Mouse (Mus musculus) lung, embryonic 15.5 days (tissue): ENCODE results near the gene Rnf41. TPM values are rescaled to one million over a fixed set of nuclear protein-coding genes. Genes with fewer than 3 reads are reported as not detected.
A peak's percentile ranks its signal among the peaks of the same experiment; 100 is the strongest.

Experiments used
- ATAC-seq: fragments of 200-750 bp; cut with Nextera tagmentation; 2 replicates; pipeline ENCODE4 v1.8.0; 2017; ENCODE audit warnings: moderate number of reproducible peaks, borderline replicate concordance; ENCODE audit not compliant: low FRiP score, low TSS enrichment; ENCODE audit errors: extremely low read depth
- H3K27ac ChIP-seq: fragments of 300-500 bp; sonication (generic); 2 replicates; pipeline ENCODE4 v1.5.1; 2015; ENCODE audit warnings: moderate library complexity, mild to moderate bottlenecking, inconsistent platforms
- H3K27me3 ChIP-seq: fragments of 300-500 bp; sonication (generic); 2 replicates; pipeline ENCODE4 v1.6.1; 2015; ENCODE audit warnings: inconsistent platforms
- H3K36me3 ChIP-seq: fragments of 300-500 bp; sonication (generic); 2 replicates; pipeline ENCODE4 v1.6.1; 2015; ENCODE audit warnings: inconsistent platforms
- H3K4me1 ChIP-seq: fragments of 300-500 bp; sonication (generic); 2 replicates; pipeline ENCODE4 v1.6.1; 2015; ENCODE audit warnings: inconsistent platforms
- H3K4me2 ChIP-seq: fragments of 300-500 bp; sonication (generic); 2 replicates; pipeline ENCODE4 v1.6.1; 2015; ENCODE audit warnings: inconsistent platforms, mild to moderate bottlenecking, moderate library complexity
- H3K4me3 ChIP-seq: fragments of 300-500 bp; sonication (generic); 2 replicates; pipeline ENCODE4 v1.5.1; 2015; ENCODE audit warnings: mild to moderate bottlenecking, inconsistent platforms
- H3K9ac ChIP-seq: fragments of 300-500 bp; sonication (generic); 2 replicates; pipeline ENCODE4 v1.6.1; 2015; ENCODE audit warnings: inconsistent platforms
- H3K9me3 ChIP-seq: fragments of 300-500 bp; sonication (generic); 2 replicates; pipeline ENCODE4 v1.6.1; 2016; ENCODE audit warnings: inconsistent platforms
- WGBS: fragments of 180-500 bp; shearing (Covaris S2); methylation state at CpG from one replicate; pipeline ENCODE4 v1.1.7; 2015; 5-methylcytosine and 5-hydroxymethylcytosine counted together
- polyA plus RNA-seq: library from polyadenylated mRNA; unstranded; fragments of >200 nt; fragmentation: Nextera tagmentation; extraction: Ambion mirVana; gene quantifications from 2 replicates; pipeline ENCODE4 v1.2.1, GENCODE M21; 2015

Rnf41 gene
- polyA plus RNA-seq, 1 experiment from 2014 or later = 42.1 TPM

- ATAC-seq = peak; percentile 71
- WGBS = under 1% methylated on average over 29 of the region's 29 CpGs
- H3K4me1 ChIP-seq = peaks cover 14% of the 10 kb centered on the region
- H3K36me3 ChIP-seq = peaks cover 19% of the 10 kb centered on the region
- peak overlapping the region; percentile 96 for H3K9ac ChIP-seq
- H3K27me3 ChIP-seq = no peaks in the 10 kb centered on the region
- peak overlapping the region; percentile 97 for H3K27ac ChIP-seq
- peak overlapping the region; percentile 78 for H3K4me3 ChIP-seq
- peak overlapping the region; percentile 62 for H3K4me2 ChIP-seq
- no peaks in the 10 kb centered on the region for H3K9me3 ChIP-seq
Measured at GRCm38 (mm10) chr10:128458348-128458718, 46.9 kb downstream of the Rnf41 start.

DNA sequence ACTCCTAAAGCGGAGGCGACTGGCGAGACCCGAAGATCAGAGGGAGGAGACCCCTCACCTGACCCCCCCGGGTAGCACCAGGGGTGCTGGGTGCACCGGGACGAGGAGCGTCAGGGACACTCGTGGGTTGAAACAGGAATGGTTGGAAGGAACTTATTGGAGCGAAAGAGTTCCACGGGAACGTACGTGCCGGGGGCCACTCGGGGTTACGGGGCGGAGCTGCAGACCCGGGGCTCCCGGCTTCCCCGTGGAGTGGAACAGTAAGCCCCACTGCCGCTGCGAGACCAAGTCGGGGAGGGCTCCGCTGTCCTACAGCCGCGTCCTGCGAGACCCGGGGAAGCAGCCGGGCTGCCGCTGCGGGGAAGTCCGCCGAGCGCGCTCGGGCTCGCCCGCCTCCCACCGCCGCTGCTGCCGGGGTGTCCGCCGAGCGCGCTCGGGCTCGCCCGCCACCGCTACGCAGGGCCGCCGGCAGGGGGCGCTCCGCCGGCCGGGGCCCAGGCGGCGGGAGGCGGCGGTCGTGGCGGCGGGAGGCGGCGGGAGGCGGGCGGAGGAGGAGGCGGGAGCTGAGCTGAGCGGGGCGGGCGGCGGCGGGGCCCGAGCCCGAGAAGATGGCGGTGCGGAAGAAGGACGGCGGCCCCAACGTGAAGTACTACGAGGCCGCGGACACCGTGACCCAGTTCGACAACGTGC is 47.4 kb downstream of the Rnf41 start, which contains the start of gene Smarcc2:
TSS of gene Smarcc2 (plus strand) at position 530 of the 690 bp plus-strand sequence.
- WGBS = 1% methylated on average over 70 of the region's 86 CpGs
- Histone ChIP-seq H3K9me3 (no peaks in the 10 kb centered on the region), H3K9ac (peak within 1 kb of the TSS; percentile 96), H3K27ac (peak within 1 kb of the TSS; percentile 97), H3K4me2 (peak within 1 kb of the TSS; percentile 62), H3K4me1 (peaks cover 14% of the 10 kb centered on the region), H3K36me3 (peaks cover 24% of the 10 kb centered on the region), H3K4me3 (peak within 1 kb of the TSS; percentile 78), H3K27me3 (no peaks in the 10 kb centered on the region)
- peak; percentile 83 for ATAC-seq

GRCm38 (mm10) chr10:128459409-128460269 is 48.2 kb downstream of the Rnf41 start:
- peak; percentile 74 for ATAC-seq
- Histone ChIP-seq H3K4me3 (peak overlapping the region; percentile 78), H3K4me2 (peak overlapping the region; percentile 62), H3K9me3 (no peaks in the 10 kb centered on the region), H3K27me3 (no peaks in the 10 kb centered on the region), H3K4me1 (peaks cover 14% of the 10 kb centered on the region), H3K36me3 (peaks cover 32% of the 10 kb centered on the region), H3K27ac (peak overlapping the region; percentile 97), H3K9ac (peak overlapping the region; percentile 96)
- WGBS = under 1% methylated on average over 35 of the region's 67 CpGs

- Histone ChIP-seq H3K4me3 (peak overlapping the region; percentile 78), H3K9me3 (no peaks in the 10 kb centered on the region), H3K36me3 (peaks cover 37% of the 10 kb centered on the region), H3K27ac (peak overlapping the region; percentile 97), H3K4me2 (peak overlapping the region; percentile 62), H3K9ac (peak overlapping the region; percentile 96), H3K4me1 (peaks cover 14% of the 10 kb centered on the region), H3K27me3 (no peaks in the 10 kb centered on the region)
- 4% methylated on average over 5 of the region's 5 CpGs for WGBS
- ATAC-seq = no peak
Measured at GRCm38 (mm10) chr10:128460270-128460630, 48.8 kb downstream of the Rnf41 start.

DNA sequence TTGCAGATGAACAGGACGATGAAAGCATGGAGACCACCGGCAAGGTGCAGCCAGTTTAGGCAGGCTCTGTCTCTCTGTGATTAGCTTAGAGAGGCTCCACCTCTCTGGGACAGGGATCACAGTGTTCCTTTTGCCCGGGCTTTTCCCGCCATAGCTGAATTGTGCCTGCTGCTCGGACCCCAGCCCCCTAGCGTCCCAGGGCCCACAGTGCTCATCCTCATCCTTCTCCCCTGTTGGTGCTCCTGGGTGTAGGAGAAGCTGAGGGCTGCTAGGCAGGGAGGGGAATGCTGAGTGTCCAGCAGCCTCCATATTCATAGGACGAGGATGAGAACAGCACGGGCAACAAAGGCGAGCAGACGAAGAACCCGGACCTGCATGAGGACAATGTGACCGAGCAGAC is 62.9 kb downstream of the Rnf41 start:
- Histone ChIP-seq H3K9me3 (no peaks in the 10 kb centered on the region), H3K27ac (no peak overlapping the region), H3K4me3 (no peak overlapping the region), H3K27me3 (no peaks in the 10 kb centered on the region), H3K4me2 (no peak overlapping the region), H3K9ac (no peak overlapping the region), H3K4me1 (no peaks in the 10 kb centered on the region), H3K36me3 (peaks cover 87% of the 10 kb centered on the region)
- no peak for ATAC-seq
- 86% methylated on average over 11 of the region's 12 CpGs for WGBS

GRCm38 (mm10) chr10:128486370-128486769 is 74.9 kb downstream of the Rnf41 start:
- WGBS = 85% methylated on average over 7 of the region's 7 CpGs
- H3K9ac ChIP-seq = no peak overlapping the region

GRCm38 (mm10) chr10:128487861-128488712 is 76.6 kb downstream of the Rnf41 start:
- no peak for ATAC-seq
- Histone ChIP-seq H3K36me3 (peaks cover 79% of the 10 kb centered on the region), H3K27ac (no peak overlapping the region), H3K4me1 (peaks cover 21% of the 10 kb centered on the region), H3K9me3 (no peaks in the 10 kb centered on the region), H3K27me3 (no peaks in the 10 kb centered on the region), H3K4me2 (no peak overlapping the region), H3K9ac (no peak overlapping the region), H3K4me3 (no peak overlapping the region)
- 85% methylated on average over 22 of the region's 22 CpGs for WGBS

More at GRCm38 (mm10) chr10:128486370-128486769, 74.9 kb downstream of the Rnf41 start:
- H3K27ac ChIP-seq = no peak overlapping the region
- no peak overlapping the region for H3K4me2 ChIP-seq
- no peak for ATAC-seq
- no peak overlapping the region for H3K4me3 ChIP-seq
- H3K9me3 ChIP-seq = no peaks in the 10 kb centered on the region
- peaks cover 95% of the 10 kb centered on the region for H3K36me3 ChIP-seq
- peaks cover 9% of the 10 kb centered on the region for H3K4me1 ChIP-seq
- no peaks in the 10 kb centered on the region for H3K27me3 ChIP-seq

DNA sequence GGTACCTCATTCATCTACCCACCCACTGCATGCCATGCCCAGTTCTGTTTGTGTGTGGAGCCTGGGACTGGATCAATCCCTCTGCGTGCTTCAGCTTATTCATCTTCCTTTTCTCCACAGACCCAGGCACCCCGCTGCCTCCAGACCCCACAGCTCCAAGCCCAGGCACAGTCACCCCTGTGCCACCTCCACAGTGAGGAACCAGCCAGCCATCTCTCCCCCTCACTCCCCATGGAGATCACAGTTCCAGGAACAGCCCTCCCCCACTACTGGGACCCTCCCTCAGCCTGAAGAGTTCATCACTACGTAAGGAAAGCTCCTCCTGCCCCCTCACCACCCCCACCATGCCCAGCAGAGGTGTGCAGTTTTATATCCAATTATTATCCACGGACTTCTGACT is 77.3 kb downstream of the Rnf41 start:
- Histone ChIP-seq H3K4me1 (peaks cover 21% of the 10 kb centered on the region), H3K9ac (no peak overlapping the region), H3K4me2 (no peak overlapping the region), H3K4me3 (no peak overlapping the region), H3K27me3 (no peaks in the 10 kb centered on the region), H3K27ac (no peak overlapping the region), H3K9me3 (no peaks in the 10 kb centered on the region), H3K36me3 (peaks cover 72% of the 10 kb centered on the region)
- 71% methylated on average over 4 of the region's 4 CpGs for WGBS
- no peak for ATAC-seq

DNA sequence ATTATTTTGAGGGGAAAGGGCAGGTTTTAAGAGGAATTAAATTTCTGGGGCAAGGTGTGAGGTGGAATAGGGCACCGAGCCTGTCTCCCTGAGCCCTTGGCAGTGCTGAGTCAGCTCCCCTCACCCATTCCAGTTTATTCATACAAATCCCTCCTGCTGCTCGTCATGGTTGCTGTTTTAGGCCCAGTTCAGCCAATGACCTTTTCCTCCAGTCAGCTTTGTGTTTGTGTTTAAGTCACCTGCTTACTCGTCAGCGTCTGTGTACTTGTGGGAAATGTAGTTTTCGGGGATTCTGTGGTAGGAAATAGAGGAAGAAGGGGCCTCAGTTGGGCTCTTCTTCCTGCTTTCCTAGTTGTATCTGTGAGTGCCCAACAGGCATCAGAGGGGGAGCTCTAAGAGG is 77.9 kb downstream of the Rnf41 start:
- H3K27me3 ChIP-seq = no peaks in the 10 kb centered on the region
- peaks cover 21% of the 10 kb centered on the region for H3K4me1 ChIP-seq
- no peak overlapping the region for H3K9ac ChIP-seq
- H3K9me3 ChIP-seq = no peaks in the 10 kb centered on the region
- H3K36me3 ChIP-seq = peaks cover 66% of the 10 kb centered on the region
- H3K4me3 ChIP-seq = no peak overlapping the region
- WGBS = 55% methylated on average over 5 of the region's 5 CpGs
- no peak overlapping the region for H3K4me2 ChIP-seq
- no peak overlapping the region for H3K27ac ChIP-seq
- no peak for ATAC-seq

- Histone ChIP-seq H3K27ac (peak overlapping the region; percentile 73; the same call in 1 of the 2 replicates), H3K27me3 (no peaks in the 10 kb centered on the region), H3K4me1 (peaks cover 25% of the 10 kb centered on the region), H3K4me3 (no peak overlapping the region), H3K4me2 (no peak overlapping the region), H3K9ac (no peak overlapping the region), H3K36me3 (peaks cover 62% of the 10 kb centered on the region), H3K9me3 (no peaks in the 10 kb centered on the region)
- ATAC-seq = no peak
- whole genome bisulfite sequencing = 37% methylated on average over 4 of the region's 4 CpGs
Measured at GRCm38 (mm10) chr10:128489785-128490184, 78.3 kb downstream of the Rnf41 start.

DNA sequence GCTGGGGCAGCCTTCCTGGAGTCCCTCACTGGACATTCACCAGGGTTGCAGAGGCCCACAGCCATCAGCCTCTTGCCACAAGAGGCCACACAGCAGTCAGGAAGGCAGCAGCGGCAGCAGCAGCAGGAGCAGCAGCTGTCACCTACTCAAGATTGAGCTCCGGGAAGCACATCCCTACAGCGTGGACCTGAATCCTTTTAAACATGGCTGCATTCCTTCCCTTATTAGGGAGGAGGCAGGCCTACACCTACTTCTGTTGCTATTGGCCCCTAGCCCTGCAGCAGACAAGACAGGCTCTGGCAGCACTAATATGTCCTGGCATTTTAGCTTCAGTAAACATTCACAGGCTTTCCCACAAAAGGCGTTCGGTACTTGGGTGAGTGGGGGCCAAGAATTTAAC is 78.8 kb downstream of the Rnf41 start:
- H3K9me3 ChIP-seq = no peaks in the 10 kb centered on the region
- WGBS = 39% methylated on average over 5 of the region's 5 CpGs
- peak overlapping the region; percentile 73 for H3K27ac ChIP-seq
- H3K27me3 ChIP-seq = no peaks in the 10 kb centered on the region
- ATAC-seq = no peak
- no peak overlapping the region for H3K4me3 ChIP-seq
- H3K4me2 ChIP-seq = no peak overlapping the region
- H3K4me1 ChIP-seq = peaks cover 29% of the 10 kb centered on the region
- no peak overlapping the region for H3K9ac ChIP-seq
- H3K36me3 ChIP-seq = peaks cover 59% of the 10 kb centered on the region
